Mouse (Mus musculus): ENCODE results near the gene Rbm26. TPM values are rescaled to one million over a fixed set of nuclear protein-coding genes. Genes with fewer than 3 reads are reported as not detected.
A peak's percentile ranks its signal among the peaks of the same experiment; 100 is the strongest.

The Rbm26 gene
- total RNA-seq (2014; rRNA removed) = 10.1 and 12.6 TPM in 2 replicates
- 4.2 and 4.5 TPM in 2 replicates for polyA plus RNA-seq (2012; rRNA removed)

DNA sequence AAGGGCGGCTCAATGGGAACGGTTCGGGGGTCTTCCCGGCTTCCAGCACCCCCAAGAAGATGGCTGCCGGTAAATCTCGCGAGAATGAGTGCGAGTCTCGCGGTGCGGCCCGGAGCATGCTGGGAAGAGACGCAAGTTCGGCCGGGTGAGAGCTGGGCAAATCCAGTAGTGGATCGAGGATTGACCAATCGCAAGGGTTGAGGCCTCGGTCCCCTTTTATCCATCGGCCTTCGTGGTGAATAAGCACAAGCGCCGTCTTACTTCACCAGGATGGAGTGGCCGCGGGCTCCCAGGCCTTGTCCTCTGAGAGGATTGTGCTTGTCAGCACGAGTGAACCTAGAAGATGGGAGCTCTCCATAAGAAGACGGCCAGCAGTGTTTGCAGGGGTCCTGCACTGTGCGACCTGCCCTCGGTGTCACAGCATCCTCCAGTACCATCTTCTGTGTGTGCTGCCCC is at the start of gene Rbm26:
Gene Rbm26, minus strand, starts transcription at position 90 of the 456 bp plus-strand sequence.
- Histone ChIP-seq H3K36me3 (ENCODE audit: control insufficient read depth, insufficient read depth, low read length) (no peaks in the 10 kb centered on the region), H3K27me3 (ENCODE audit: control insufficient read depth, insufficient read depth, low read length) (no peaks in the 10 kb centered on the region), H3K79me2 (ENCODE audit: control insufficient read depth, insufficient read depth, low read length) (peaks cover 19% of the 10 kb centered on the region; the same call in 1 of the 2 replicates), H3K4me1 (ENCODE audit: control insufficient read depth, insufficient read depth, low read length) (peaks cover 16% of the 10 kb centered on the region), H3K4me3 (ENCODE audit: insufficient read depth, low read depth, low read length) (peak within 1 kb of the TSS; percentile 74), H3K27ac (replicated peaks; ENCODE audit: insufficient read depth, low read depth, low read length) (peak within 1 kb of the TSS; percentile 66), H3K9ac (ENCODE audit: low read depth, low read length) (peak within 1 kb of the TSS; percentile 76)
- TF ChIP-seq CTCF (IDR thresholded peaks at IDR 0.05; ENCODE audit: low read depth, low read length) = no peak
- TF ChIP-seq POLR2A (IDR thresholded peaks at IDR 0.05; ENCODE audit: extremely low read depth, insufficient read depth, low read length) = 0 out of 2 replicates have a peak, but pooled peaks have one; percentile 24
- peak; percentile 88 for DNase-seq (ENCODE audit: extremely low read depth, low read depth, low spot score)
- under 1% methylated on average over 28 of the region's 28 CpGs for whole genome bisulfite sequencing

DNA sequence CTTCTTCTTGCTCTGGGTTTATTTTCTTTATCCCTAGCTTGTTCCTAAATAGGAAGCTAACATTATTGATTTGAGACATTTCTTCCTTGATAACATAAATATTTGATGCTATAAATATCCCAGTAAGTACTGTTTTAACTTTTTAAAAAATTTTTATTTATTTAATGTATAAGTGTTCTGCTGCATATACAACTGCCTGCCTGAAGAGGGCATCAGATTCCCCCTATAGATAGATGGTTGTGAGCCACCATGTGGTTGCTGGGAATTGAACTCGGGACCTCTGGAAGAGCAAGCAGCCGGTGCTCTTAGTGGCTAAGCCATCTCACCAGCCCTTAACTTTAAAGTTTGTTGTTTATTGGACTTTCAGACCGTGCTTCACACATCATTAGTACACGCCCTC is 48.7 kb upstream of the Rbm26 start:
- H3K79me2 ChIP-seq (ENCODE audit: control insufficient read depth, insufficient read depth, low read length) = no peaks in the 10 kb centered on the region
- 90% methylated on average over 4 of the region's 4 CpGs for WGBS
- no peak for DNase-seq (ENCODE audit: extremely low read depth, low read depth, low spot score)
- H3K9ac ChIP-seq (ENCODE audit: low read depth, low read length) = no peak overlapping the region
- no peak overlapping the region for H3K27ac ChIP-seq (replicated peaks; ENCODE audit: insufficient read depth, low read depth, low read length)
- H3K27me3 ChIP-seq (ENCODE audit: control insufficient read depth, insufficient read depth, low read length) = no peaks in the 10 kb centered on the region
- TF ChIP-seq POLR2A (IDR thresholded peaks at IDR 0.05; ENCODE audit: extremely low read depth, insufficient read depth, low read length) (no peak), CTCF (IDR thresholded peaks at IDR 0.05; ENCODE audit: low read depth, low read length) (no peak)
- no peak overlapping the region for H3K4me3 ChIP-seq (ENCODE audit: insufficient read depth, low read depth, low read length)
- no peaks in the 10 kb centered on the region for H3K4me1 ChIP-seq (ENCODE audit: control insufficient read depth, insufficient read depth, low read length)
- H3K36me3 ChIP-seq (ENCODE audit: control insufficient read depth, insufficient read depth, low read length) = no peaks in the 10 kb centered on the region

DNA sequence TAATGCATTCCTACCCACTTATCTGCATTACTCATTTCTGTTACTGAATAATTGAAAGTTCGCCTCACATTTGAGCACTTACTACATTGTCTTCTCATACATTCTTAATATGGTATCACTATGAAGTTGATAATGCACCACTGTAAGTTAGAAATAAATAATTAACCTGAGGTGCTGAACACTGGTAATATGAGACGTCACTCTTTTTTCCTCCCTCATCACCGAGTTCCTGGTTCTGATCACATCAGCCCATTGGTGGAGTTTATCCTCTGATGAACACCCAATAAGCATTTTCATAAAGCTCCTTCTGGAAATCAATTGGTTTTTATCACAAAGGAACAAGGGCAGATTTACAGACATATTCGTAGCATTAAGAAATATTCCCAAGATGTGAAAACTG is 45.1 kb upstream of the Rbm26 start:
- TF ChIP-seq CTCF (IDR thresholded peaks at IDR 0.05; ENCODE audit: low read depth, low read length) (no peak), POLR2A (IDR thresholded peaks at IDR 0.05; ENCODE audit: extremely low read depth, insufficient read depth, low read length) (no peak)
- 74% methylated on average over 4 of the region's 4 CpGs for WGBS
- H3K27ac ChIP-seq (replicated peaks; ENCODE audit: insufficient read depth, low read depth, low read length) = no peak overlapping the region

DNA sequence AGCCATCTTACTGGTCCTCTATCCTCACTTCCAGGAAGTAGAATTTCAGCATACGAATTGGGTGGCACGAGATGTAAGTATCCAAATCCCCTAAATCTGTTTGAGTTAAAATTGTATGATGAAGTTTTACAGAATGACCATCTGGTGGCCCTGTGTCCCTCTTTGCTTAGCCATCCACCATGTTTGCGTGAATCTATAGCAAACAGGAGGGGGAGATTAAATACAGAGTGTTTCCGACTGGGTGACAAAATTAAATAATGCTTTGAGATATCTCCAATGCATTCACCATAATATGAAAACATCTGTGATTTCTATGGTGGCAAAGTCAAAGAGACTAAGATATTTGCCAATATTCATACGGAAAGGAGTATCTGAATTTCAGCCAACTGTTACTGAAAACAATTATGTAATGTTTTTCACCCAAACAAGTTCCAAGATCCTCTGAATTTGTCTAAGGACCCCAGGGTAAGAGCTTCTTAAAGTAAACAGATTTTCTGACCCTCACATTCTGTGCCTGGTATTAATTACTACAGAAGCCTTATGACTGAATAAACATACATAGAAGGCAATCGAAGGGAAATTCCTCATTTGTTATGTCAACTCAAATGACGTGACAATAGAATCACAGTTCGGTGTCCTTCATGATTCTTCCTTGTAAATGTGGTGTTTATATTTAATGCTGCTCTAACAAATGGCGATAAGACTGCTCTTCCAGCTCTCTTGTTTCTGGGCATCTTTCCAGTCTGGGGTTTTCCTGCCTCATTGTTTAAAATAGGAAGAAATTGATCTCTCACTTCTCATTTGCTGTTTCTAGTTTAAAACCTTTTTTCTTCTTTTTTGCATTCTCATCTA is 42.6 kb upstream of the Rbm26 start:
- Histone ChIP-seq H3K36me3 (ENCODE audit: control insufficient read depth, insufficient read depth, low read length) (no peaks in the 10 kb centered on the region), H3K9ac (ENCODE audit: low read depth, low read length) (no peak overlapping the region), H3K27me3 (ENCODE audit: control insufficient read depth, insufficient read depth, low read length) (no peaks in the 10 kb centered on the region), H3K4me3 (ENCODE audit: insufficient read depth, low read depth, low read length) (no peak overlapping the region), H3K27ac (replicated peaks; ENCODE audit: insufficient read depth, low read depth, low read length) (no peak overlapping the region), H3K4me1 (ENCODE audit: control insufficient read depth, insufficient read depth, low read length) (no peaks in the 10 kb centered on the region), H3K79me2 (ENCODE audit: control insufficient read depth, insufficient read depth, low read length) (no peaks in the 10 kb centered on the region)
- peak; percentile 4 for DNase-seq (ENCODE audit: extremely low read depth, low read depth, low spot score)
- TF ChIP-seq POLR2A (IDR thresholded peaks at IDR 0.05; ENCODE audit: extremely low read depth, insufficient read depth, low read length) = no peak
- no peak for TF ChIP-seq CTCF (IDR thresholded peaks at IDR 0.05; ENCODE audit: low read depth, low read length)
- WGBS = 73% methylated on average over 9 of the region's 9 CpGs

More for the DNA sequence above, 45.1 kb upstream of the Rbm26 start:
- H3K36me3 ChIP-seq (ENCODE audit: control insufficient read depth, insufficient read depth, low read length) = no peaks in the 10 kb centered on the region
- H3K9ac ChIP-seq (ENCODE audit: low read depth, low read length) = no peak overlapping the region
- H3K4me3 ChIP-seq (ENCODE audit: insufficient read depth, low read depth, low read length) = no peak overlapping the region
- DNase-seq (ENCODE audit: extremely low read depth, low read depth, low spot score) = no peak
- H3K79me2 ChIP-seq (ENCODE audit: control insufficient read depth, insufficient read depth, low read length) = no peaks in the 10 kb centered on the region
- no peaks in the 10 kb centered on the region for H3K4me1 ChIP-seq (ENCODE audit: control insufficient read depth, insufficient read depth, low read length)
- H3K27me3 ChIP-seq (ENCODE audit: control insufficient read depth, insufficient read depth, low read length) = no peaks in the 10 kb centered on the region

DNA sequence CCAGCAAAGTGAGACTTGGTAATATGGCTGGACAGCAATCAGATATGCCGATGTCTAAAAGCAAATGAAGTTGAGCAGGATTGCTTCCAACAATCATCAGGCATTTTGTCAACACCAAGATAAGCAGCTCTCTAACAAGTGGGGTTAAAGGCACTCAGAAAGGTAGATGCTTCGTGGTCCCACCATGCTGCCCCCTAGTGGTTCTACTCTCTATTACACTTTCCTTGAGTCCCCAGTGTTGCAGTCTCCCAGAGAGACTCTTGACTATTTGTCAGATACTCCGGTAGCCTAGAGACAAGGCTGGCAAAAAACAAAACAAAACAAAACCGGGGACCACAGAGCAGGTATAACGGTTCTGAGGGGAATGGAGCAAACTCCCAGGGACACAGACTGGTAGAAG is 21.3 kb upstream of the Rbm26 start:
- no peak overlapping the region for H3K27ac ChIP-seq (replicated peaks; ENCODE audit: insufficient read depth, low read depth, low read length)
- no peaks in the 10 kb centered on the region for H3K36me3 ChIP-seq (ENCODE audit: control insufficient read depth, insufficient read depth, low read length)
- 55% methylated on average over 5 of the region's 5 CpGs for WGBS
- H3K4me1 ChIP-seq (ENCODE audit: control insufficient read depth, insufficient read depth, low read length) = no peaks in the 10 kb centered on the region
- no peak overlapping the region for H3K4me3 ChIP-seq (ENCODE audit: insufficient read depth, low read depth, low read length)
- H3K79me2 ChIP-seq (ENCODE audit: control insufficient read depth, insufficient read depth, low read length) = no peaks in the 10 kb centered on the region
- H3K27me3 ChIP-seq (ENCODE audit: control insufficient read depth, insufficient read depth, low read length) = no peaks in the 10 kb centered on the region
- no peak overlapping the region for H3K9ac ChIP-seq (ENCODE audit: low read depth, low read length)
- DNase-seq (ENCODE audit: extremely low read depth, low read depth, low spot score) = peak; percentile 26
- peak; percentile 33; the same call in 1 of the 2 replicates for TF ChIP-seq CTCF (IDR thresholded peaks at IDR 0.05; ENCODE audit: low read depth, low read length)
- no peak for TF ChIP-seq POLR2A (IDR thresholded peaks at IDR 0.05; ENCODE audit: extremely low read depth, insufficient read depth, low read length)

DNA sequence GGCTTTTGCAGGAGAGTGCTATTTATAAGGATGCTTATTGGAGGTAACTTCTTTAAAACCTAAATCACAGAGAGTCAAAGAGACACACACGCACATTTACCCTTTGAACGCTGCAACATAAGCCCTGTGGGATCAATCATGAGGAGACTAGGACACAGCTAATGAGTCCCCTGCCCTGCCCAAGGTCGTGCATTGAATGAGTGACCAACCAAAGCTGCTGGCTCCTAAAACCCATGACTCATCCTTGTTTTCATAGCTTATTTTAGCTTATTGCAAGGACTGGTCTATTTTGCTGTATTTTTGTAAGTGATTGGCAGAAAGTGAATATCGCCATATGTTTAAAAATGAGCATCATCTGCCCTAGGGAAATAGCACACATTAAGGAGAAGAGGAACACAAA is 17.6 kb upstream of the Rbm26 start:
- TF ChIP-seq POLR2A (IDR thresholded peaks at IDR 0.05; ENCODE audit: extremely low read depth, insufficient read depth, low read length) (no peak), CTCF (IDR thresholded peaks at IDR 0.05; ENCODE audit: low read depth, low read length) (no peak)
- no peaks in the 10 kb centered on the region for H3K27me3 ChIP-seq (ENCODE audit: control insufficient read depth, insufficient read depth, low read length)
- H3K79me2 ChIP-seq (ENCODE audit: control insufficient read depth, insufficient read depth, low read length) = no peaks in the 10 kb centered on the region
- WGBS = 58% methylated on average over 4 of the region's 4 CpGs
- H3K36me3 ChIP-seq (ENCODE audit: control insufficient read depth, insufficient read depth, low read length) = no peaks in the 10 kb centered on the region
- no peak overlapping the region for H3K4me3 ChIP-seq (ENCODE audit: insufficient read depth, low read depth, low read length)
- H3K27ac ChIP-seq (replicated peaks; ENCODE audit: insufficient read depth, low read depth, low read length) = no peak overlapping the region
- no peak overlapping the region for H3K9ac ChIP-seq (ENCODE audit: low read depth, low read length)
- DNase-seq (ENCODE audit: extremely low read depth, low read depth, low spot score) = no peak
- H3K4me1 ChIP-seq (ENCODE audit: control insufficient read depth, insufficient read depth, low read length) = no peaks in the 10 kb centered on the region
